Mouse (Mus musculus): ENCODE data around the gene Erc2.

The Erc2 gene

GRCm38 (mm10) chr14:28288196-28288595 is 666.0 kb downstream of the Erc2 start:
- no peak for DNase-seq (ENCODE audit: low spot score in 2 of 2)

GRCm38 (mm10) chr14:28288926-28289325 is 666.7 kb downstream of the Erc2 start:
- no peak for DNase-seq (ENCODE audit: low spot score in 2 of 2)

GRCm38 (mm10) chr14:28293921-28294320 is 671.7 kb downstream of the Erc2 start:
- no peak for DNase-seq (ENCODE audit: low spot score in 2 of 2)

GRCm38 (mm10) chr14:28295145-28295544 is 672.9 kb downstream of the Erc2 start:
- DNase-seq (ENCODE audit: low spot score in 2 of 2): no peak

- no peak for DNase-seq (ENCODE audit: low spot score in 2 of 2)
Observed at GRCm38 (mm10) chr14:28300095-28300494, 677.9 kb downstream of the Erc2 start.

GRCm38 (mm10) chr14:28301251-28301650 is 679.0 kb downstream of the Erc2 start:
- no peak for DNase-seq (ENCODE audit: low spot score in 2 of 2)

GRCm38 (mm10) chr14:28304131-28304530 is 681.9 kb downstream of the Erc2 start:
- no peak for DNase-seq (ENCODE audit: low spot score in 2 of 2)

- DNase-seq (ENCODE audit: low spot score in 2 of 2): no peak
Observed at GRCm38 (mm10) chr14:28308661-28309060, 686.4 kb downstream of the Erc2 start.

GRCm38 (mm10) chr14:28316851-28317250 is 694.6 kb downstream of the Erc2 start:
- DNase-seq (ENCODE audit: low spot score in 2 of 2): no peak

GRCm38 (mm10) chr14:28321916-28322534 is 699.8 kb downstream of the Erc2 start:
- DNase-seq (ENCODE audit: low spot score in 2 of 2): no peak

GRCm38 (mm10) chr14:28323243-28323642 is 701.0 kb downstream of the Erc2 start:
- no peak for DNase-seq (ENCODE audit: low spot score in 2 of 2)

GRCm38 (mm10) chr14:28323727-28324126 is 701.5 kb downstream of the Erc2 start:
- DNase-seq (ENCODE audit: low spot score in 2 of 2): no peak

- DNase-seq (ENCODE audit: low spot score in 2 of 2): no peak
Observed at GRCm38 (mm10) chr14:28326456-28326855, 704.2 kb downstream of the Erc2 start.

GRCm38 (mm10) chr14:28328512-28328911 is 706.3 kb downstream of the Erc2 start:
- no peak for DNase-seq (ENCODE audit: low spot score in 2 of 2)

GRCm38 (mm10) chr14:28331108-28331507 is 708.9 kb downstream of the Erc2 start:
- DNase-seq (ENCODE audit: low spot score in 2 of 2): no peak

- no peak for DNase-seq (ENCODE audit: low spot score in 2 of 2)
Observed at GRCm38 (mm10) chr14:28332351-28332953, 710.2 kb downstream of the Erc2 start.

GRCm38 (mm10) chr14:28339146-28339545 is 716.9 kb downstream of the Erc2 start:
- DNase-seq (ENCODE audit: low spot score in 2 of 2): no peak

- no peak for DNase-seq (ENCODE audit: low spot score in 2 of 2)
Observed at GRCm38 (mm10) chr14:28349129-28349528, 726.9 kb downstream of the Erc2 start.

GRCm38 (mm10) chr14:28356031-28356430 is 733.8 kb downstream of the Erc2 start:
- no peak for DNase-seq (ENCODE audit: low spot score in 2 of 2)

- DNase-seq (ENCODE audit: low spot score in 2 of 2): no peak
Observed at GRCm38 (mm10) chr14:28359502-28359901, 737.3 kb downstream of the Erc2 start.

GRCm38 (mm10) chr14:28359983-28360382 is 737.8 kb downstream of the Erc2 start:
- DNase-seq (ENCODE audit: low spot score in 2 of 2): no peak

- DNase-seq (ENCODE audit: low spot score in 2 of 2): no peak
Observed at GRCm38 (mm10) chr14:28362336-28362735, 740.1 kb downstream of the Erc2 start.

- no peak for DNase-seq (ENCODE audit: low spot score in 2 of 2)
Observed at GRCm38 (mm10) chr14:28370713-28371112, 748.5 kb downstream of the Erc2 start.

- no peak for DNase-seq (ENCODE audit: low spot score in 2 of 2)
Observed at GRCm38 (mm10) chr14:28371651-28372050, 749.4 kb downstream of the Erc2 start.
